Mouse (Mus musculus): ENCODE measurements around the gene Rps6ka2.

DNA sequence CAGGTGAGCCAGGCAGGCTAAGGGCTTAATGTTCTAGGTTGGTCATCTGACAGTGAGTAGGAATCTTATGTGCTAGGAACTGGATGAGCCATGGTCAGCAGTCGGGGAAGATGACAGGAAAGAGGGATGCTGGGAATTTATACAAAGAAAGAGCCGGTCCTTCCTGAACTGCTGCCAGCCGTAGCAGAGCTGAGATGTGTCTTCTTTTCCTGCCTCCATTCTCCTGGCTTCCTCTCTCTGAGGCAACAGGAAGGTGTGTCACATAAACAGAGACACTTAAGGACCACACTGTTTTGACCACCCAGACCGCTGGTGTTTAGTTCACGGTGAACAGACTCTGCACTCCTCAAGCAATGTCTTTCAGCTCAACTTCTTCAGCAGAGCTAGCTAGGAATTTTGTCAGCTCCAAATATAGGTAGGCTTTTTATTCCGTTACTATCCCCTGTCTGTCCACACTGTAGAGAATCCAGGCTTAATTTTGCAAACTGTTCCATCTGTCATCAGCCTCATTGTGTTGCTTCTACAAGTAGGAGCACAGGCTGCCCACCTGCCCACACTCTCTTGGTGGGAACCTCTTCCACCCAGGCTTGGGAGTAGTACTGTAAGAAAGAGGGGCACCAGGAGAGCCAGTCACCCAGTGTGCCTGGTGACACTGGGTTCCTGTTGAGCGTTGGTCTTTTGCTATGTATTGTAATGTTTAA lies 24.4 kb downstream of the Rps6ka2 start:
- TF ChIP-seq CTCF (IDR thresholded peaks at IDR 0.05; ENCODE audit: insufficient read depth, low read depth, low read length) = no peak
- no peak for TF ChIP-seq POLR2A (IDR thresholded peaks at IDR 0.05; ENCODE audit: insufficient read depth, low read depth, low read length)

Measured in olfactory bulb, adult 2 months (tissue).